Mouse (Mus musculus) limb, embryonic 15.5 days (tissue): ENCODE results near the gene Neurl4. TPM values are rescaled to one million over a fixed set of nuclear protein-coding genes. Genes with fewer than 3 reads are reported as not detected.
"Not testable (repeated sequence)": the region's sequence is repeated elsewhere in the genome, so short reads cannot be mapped to it uniquely, and the experiment has no call there.

Source experiments
- ATAC-seq: fragments of 200-750 bp; cut with Nextera tagmentation; 2 replicates; pipeline ENCODE4 v1.8.0; 2017; ENCODE audit warnings: low read depth, moderate TSS enrichment; ENCODE audit not compliant: insufficient number of reproducible peaks, low FRiP score, low TSS enrichment
- H3K27ac ChIP-seq: fragments of 300-500 bp; sonication (generic); 2 replicates; pipeline ENCODE4 v1.5.1; 2015; ENCODE audit warnings: moderate library complexity, mild to moderate bottlenecking, inconsistent platforms
- H3K27me3 ChIP-seq: fragments of 300-500 bp; sonication (generic); 2 replicates; pipeline ENCODE4 v1.6.1; 2015; ENCODE audit warnings: inconsistent platforms
- H3K36me3 ChIP-seq: fragments of 300-500 bp; sonication (generic); 2 replicates; pipeline ENCODE4 v1.6.1; 2015; ENCODE audit warnings: inconsistent platforms
- H3K4me1 ChIP-seq: fragments of 300-500 bp; sonication (generic); 2 replicates; pipeline ENCODE4 v1.6.1; 2015; ENCODE audit warnings: inconsistent platforms
- H3K4me2 ChIP-seq: fragments of 300-500 bp; sonication (generic); 2 replicates; pipeline ENCODE4 v1.6.1; 2015; ENCODE audit warnings: mild to moderate bottlenecking, inconsistent platforms
- H3K4me3 ChIP-seq: fragments of 300-500 bp; sonication (generic); 2 replicates; pipeline ENCODE4 v1.5.1; 2015; ENCODE audit warnings: mild to moderate bottlenecking, inconsistent platforms
- H3K9ac ChIP-seq: fragments of 300-500 bp; sonication (generic); 2 replicates; pipeline ENCODE4 v1.6.1; 2015; ENCODE audit warnings: inconsistent platforms
- H3K9me3 ChIP-seq: fragments of 300-500 bp; sonication (generic); 2 replicates; pipeline ENCODE4 v1.6.1; 2016; ENCODE audit warnings: inconsistent platforms
- WGBS: fragments of 180-500 bp; shearing (Covaris S2); methylation state at CpG from one replicate; pipeline ENCODE4 v1.1.7; 2015; 5-methylcytosine and 5-hydroxymethylcytosine counted together
- polyA plus RNA-seq: library from polyadenylated mRNA; unstranded; fragments of >200 nt; fragmentation: Nextera tagmentation; extraction: Ambion mirVana; gene quantifications from 2 replicates; pipeline ENCODE4 v1.2.1, GENCODE M21; 2015

Neurl4 gene
- polyA plus RNA-seq, 1 experiment from 2014 or later: 7.3 TPM

GRCm38 (mm10) chr11:69916652-69917378 is 15.9 kb downstream of the Neurl4 start:
- H3K9ac ChIP-seq, H3K9me3 ChIP-seq, ATAC-seq, H3K4me2 ChIP-seq, H3K4me3 ChIP-seq, H3K27me3 ChIP-seq, H3K27ac ChIP-seq: not testable (repeated sequence)
- peaks cover 58% of the 10 kb centered on the region for H3K36me3 ChIP-seq
- peaks cover 42% of the 10 kb centered on the region for H3K4me1 ChIP-seq
- WGBS: 64% methylated on average over 7 of the region's 7 CpGs

- Histone ChIP-seq H3K27ac (no peak overlapping the region), H3K9ac (no peak overlapping the region), H3K4me2 (no peak overlapping the region), H3K36me3 (peaks cover 52% of the 10 kb centered on the region), H3K4me1 (peaks cover 46% of the 10 kb centered on the region), H3K9me3 (no peaks in the 10 kb centered on the region), H3K4me3 (no peak overlapping the region), H3K27me3 (no peaks in the 10 kb centered on the region)
- no peak for ATAC-seq
- 78% methylated on average over 8 of the region's 8 CpGs for WGBS
Observed at GRCm38 (mm10) chr11:69917379-69917948, 16.6 kb downstream of the Neurl4 start.

GRCm38 (mm10) chr11:69918118-69918517 is 17.2 kb downstream of the Neurl4 start:
- Histone ChIP-seq H3K9ac (no peak overlapping the region), H3K4me3 (no peak overlapping the region), H3K4me2 (no peak overlapping the region), H3K27me3 (no peaks in the 10 kb centered on the region), H3K36me3 (peaks cover 45% of the 10 kb centered on the region), H3K27ac (no peak overlapping the region), H3K4me1 (peaks cover 46% of the 10 kb centered on the region), H3K9me3 (no peaks in the 10 kb centered on the region)
- ATAC-seq: no peak
- 71% methylated on average over 5 of the region's 5 CpGs for WGBS

GRCm38 (mm10) chr11:69919053-69919452 is 18.2 kb downstream of the Neurl4 start:
- Histone ChIP-seq H3K36me3 (peaks cover 43% of the 10 kb centered on the region), H3K27ac (peak overlapping the region; percentile 96), H3K27me3 (no peaks in the 10 kb centered on the region), H3K4me2 (peak overlapping the region; percentile 84), H3K4me3 (peak overlapping the region; percentile 94), H3K4me1 (peaks cover 40% of the 10 kb centered on the region), H3K9me3 (no peaks in the 10 kb centered on the region), H3K9ac (0 out of 2 replicates have a peak overlapping the region, but pooled peaks have one; percentile 91)
- 81% methylated on average over 9 of the region's 9 CpGs for WGBS
- no peak for ATAC-seq

GRCm38 (mm10) chr11:69919661-69920265 is 18.9 kb downstream of the Neurl4 start:
- under 1% methylated on average over 17 of the region's 17 CpGs for WGBS
- no peaks in the 10 kb centered on the region for H3K9me3 ChIP-seq
- no peak for ATAC-seq
- no peaks in the 10 kb centered on the region for H3K27me3 ChIP-seq
- peak overlapping the region; percentile 91 for H3K9ac ChIP-seq
- H3K4me2 ChIP-seq: peak overlapping the region; percentile 84
- H3K36me3 ChIP-seq: peaks cover 43% of the 10 kb centered on the region
- peak overlapping the region; percentile 94 for H3K4me3 ChIP-seq
- H3K4me1 ChIP-seq: peaks cover 35% of the 10 kb centered on the region
- peak overlapping the region; percentile 96 for H3K27ac ChIP-seq

- WGBS: under 1% methylated on average over 64 of the region's 65 CpGs
- Histone ChIP-seq H3K4me1 (peaks cover 29% of the 10 kb centered on the region), H3K36me3 (peaks cover 36% of the 10 kb centered on the region), H3K27ac (peak overlapping the region; percentile 96), H3K9me3 (no peaks in the 10 kb centered on the region), H3K9ac (peak overlapping the region; percentile 91), H3K4me3 (peak overlapping the region; percentile 94), H3K27me3 (no peaks in the 10 kb centered on the region), H3K4me2 (peak overlapping the region; percentile 84)
- ATAC-seq: 0 out of 2 replicates have a peak, but pooled peaks have one; percentile 1
Observed at GRCm38 (mm10) chr11:69920266-69921031, 19.6 kb downstream of the Neurl4 start.

GRCm38 (mm10) chr11:69921114-69922011 is 20.5 kb downstream of the Neurl4 start, which contains the start of gene Eif5a:
TSS of gene Eif5a (minus strand) at chr11:69921958.
- Histone ChIP-seq H3K4me3 (peak within 1 kb of the TSS; percentile 94), H3K27me3 (no peaks in the 10 kb centered on the region), H3K9me3 (no peaks in the 10 kb centered on the region), H3K27ac (peak within 1 kb of the TSS; percentile 99), H3K36me3 (peaks cover 27% of the 10 kb centered on the region), H3K9ac (peak within 1 kb of the TSS; percentile 91), H3K4me1 (peaks cover 21% of the 10 kb centered on the region), H3K4me2 (peak within 1 kb of the TSS; percentile 84)
- under 1% methylated on average over 78 of the region's 78 CpGs for WGBS
- peak; percentile 98 for ATAC-seq

GRCm38 (mm10) chr11:69922012-69922756 is 21.3 kb downstream of the Neurl4 start:
- no peaks in the 10 kb centered on the region for H3K9me3 ChIP-seq
- ATAC-seq: peak; percentile 4; the same call in 1 of the 2 replicates
- H3K4me1 ChIP-seq: peaks cover 20% of the 10 kb centered on the region
- peak overlapping the region; percentile 99 for H3K27ac ChIP-seq
- WGBS: 3% methylated on average over 12 of the region's 12 CpGs
- no peaks in the 10 kb centered on the region for H3K27me3 ChIP-seq
- peak overlapping the region; percentile 60 for H3K4me2 ChIP-seq
- peaks cover 19% of the 10 kb centered on the region for H3K36me3 ChIP-seq
- peak overlapping the region; percentile 94 for H3K4me3 ChIP-seq
- H3K9ac ChIP-seq: peak overlapping the region; percentile 52

- Histone ChIP-seq H3K36me3 (peaks cover 13% of the 10 kb centered on the region), H3K9me3 (no peaks in the 10 kb centered on the region), H3K4me1 (peaks cover 20% of the 10 kb centered on the region), H3K9ac (0 out of 2 replicates have a peak overlapping the region, but pooled peaks have one; percentile 17), H3K27me3 (no peaks in the 10 kb centered on the region), H3K4me3 (no peak overlapping the region), H3K4me2 (no peak overlapping the region; the same call in 1 of the 2 replicates), H3K27ac (peak overlapping the region; percentile 99)
- ATAC-seq: no peak
- 59% methylated on average over 3 of the region's 3 CpGs for WGBS
Observed at GRCm38 (mm10) chr11:69922796-69923195, 21.9 kb downstream of the Neurl4 start.

- Histone ChIP-seq H3K4me2 (no peak overlapping the region), H3K9me3 (no peaks in the 10 kb centered on the region), H3K4me1 (peaks cover 3% of the 10 kb centered on the region)
Observed at GRCm38 (mm10) chr11:69927501-69927900, 26.6 kb downstream of the Neurl4 start.

More at GRCm38 (mm10) chr11:69927501-69927900, 26.6 kb downstream of the Neurl4 start:
- no peak overlapping the region for H3K9ac ChIP-seq
- ATAC-seq: no peak
- no peak overlapping the region for H3K27ac ChIP-seq
- 93% methylated on average over 2 of the region's 2 CpGs for WGBS
- no peak overlapping the region for H3K4me3 ChIP-seq
- no peaks in the 10 kb centered on the region for H3K36me3 ChIP-seq
- no peaks in the 10 kb centered on the region for H3K27me3 ChIP-seq
